Mouse (Mus musculus) forebrain, embryonic 16.5 days (tissue): ENCODE results near the gene Hist1h4j. TPM values are rescaled to one million over a fixed set of nuclear protein-coding genes. Genes with fewer than 3 reads are reported as not detected.
A peak's percentile ranks its signal among the peaks of the same experiment; 100 is the strongest.
"Not testable (repeated sequence)": the region's sequence is repeated elsewhere in the genome, so short reads cannot be mapped to it uniquely, and the experiment has no call there.

Source experiments
- ATAC-seq: fragments of 200-750 bp; cut with Nextera tagmentation; 2 replicates; pipeline ENCODE4 v1.8.0; 2017; ENCODE audit warnings: mild to moderate bottlenecking, moderate library complexity
- H3K27ac ChIP-seq: fragments of 300-500 bp; sonication (generic); 2 replicates; pipeline ENCODE4 v1.5.1; 2014; ENCODE audit warnings: low read length, control low read depth
- H3K27me3 ChIP-seq: fragments of 300-500 bp; sonication (generic); replicated peaks from 2 replicates; pipeline ENCODE4 v1.6.1; 2014; ENCODE audit warnings: low read length; ENCODE audit not compliant: control insufficient read depth, insufficient read depth
- H3K36me3 ChIP-seq: fragments of 300-500 bp; sonication (generic); 2 replicates; pipeline ENCODE4 v1.6.1; 2014; ENCODE audit not compliant: control insufficient read depth, insufficient read depth
- H3K4me1 ChIP-seq: fragments of 300-500 bp; sonication (generic); replicated peaks from 2 replicates; pipeline ENCODE4 v1.6.1; 2014; ENCODE audit warnings: low read length; ENCODE audit not compliant: control insufficient read depth, insufficient read depth
- H3K4me2 ChIP-seq: fragments of 300-500 bp; sonication (generic); 2 replicates; pipeline ENCODE4 v1.6.1; 2014; ENCODE audit warnings: mild to moderate bottlenecking, low read length, control low read depth
- H3K4me3 ChIP-seq: fragments of 300-500 bp; sonication (generic); replicated peaks from 2 replicates; pipeline ENCODE4 v1.5.1; 2014; ENCODE audit warnings: mild to moderate bottlenecking, low read length, control low read depth
- H3K9ac ChIP-seq: fragments of 300-500 bp; sonication (generic); replicated peaks from 2 replicates; pipeline ENCODE4 v1.6.1; 2014; ENCODE audit warnings: low read depth, low read length, control low read depth
- H3K9me3 ChIP-seq: fragments of 300-500 bp; sonication (generic); 2 replicates; pipeline ENCODE4 v1.6.1; 2016; ENCODE audit warnings: low read length; ENCODE audit not compliant: control insufficient read depth
- WGBS: fragments of 180-500 bp; shearing (Covaris S2); extraction: QIAGEN DNeasy Blood & Tissue Kit; methylation state at CpG from one replicate; pipeline ENCODE4 v1.1.7; 2014; 5-methylcytosine and 5-hydroxymethylcytosine counted together
- polyA plus RNA-seq: library from polyadenylated mRNA; unstranded; fragments of >200 nt; fragmentation: Nextera tagmentation; extraction: Ambion mirVana; gene quantifications from 2 replicates; pipeline ENCODE4 v1.2.1, GENCODE M21; 2015

The Hist1h4j gene
- polyA plus RNA-seq, 1 experiment from 2014 or later, result 1.2 TPM

GRCm38 (mm10) chr13:21715864-21716539 lies 18.9 kb upstream of the Hist1h4j start, which contains the start of the genes Hist1h2bl and Hist1h2ai:
Gene Hist1h2bl, minus strand, starts transcription at chr13:21716143.
Gene Hist1h2ai, plus strand, starts transcription at chr13:21716422.
- peak; percentile 94 for ATAC-seq

DNA sequence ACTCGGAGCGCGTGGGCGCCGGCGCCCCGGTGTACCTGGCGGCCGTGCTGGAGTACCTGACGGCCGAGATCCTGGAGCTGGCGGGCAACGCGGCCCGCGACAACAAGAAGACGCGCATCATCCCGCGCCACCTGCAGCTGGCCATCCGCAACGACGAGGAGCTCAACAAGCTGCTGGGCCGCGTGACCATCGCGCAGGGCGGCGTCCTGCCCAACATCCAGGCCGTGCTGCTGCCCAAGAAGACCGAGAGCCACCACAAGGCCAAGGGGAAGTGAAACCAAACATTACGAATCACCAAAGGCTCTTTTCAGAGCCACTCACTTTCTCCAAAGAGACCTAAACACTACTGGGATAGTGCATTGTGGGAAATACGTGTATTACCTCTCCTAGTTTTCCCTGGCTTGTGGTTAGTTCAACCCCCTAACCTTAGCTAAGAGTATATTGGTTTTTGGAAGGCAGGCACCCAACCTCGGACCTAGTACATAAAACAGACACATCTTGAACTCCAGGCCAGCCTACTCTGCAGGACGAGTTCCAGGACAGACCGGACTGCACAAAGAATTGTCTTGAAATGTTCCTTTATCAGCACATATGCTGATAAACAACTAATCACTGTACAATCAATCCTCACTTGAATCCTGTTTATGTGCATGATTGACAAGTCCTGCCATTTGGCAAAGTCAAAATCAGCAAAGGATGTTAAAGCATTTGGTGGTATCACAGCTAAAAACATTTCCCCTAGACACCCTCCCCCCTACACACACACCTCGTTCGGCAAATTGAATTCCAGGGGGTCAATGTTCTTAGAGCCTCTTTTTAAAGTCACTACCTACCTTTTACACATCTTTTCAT lies 18.1 kb upstream of the Hist1h4j start:
- H3K27me3 ChIP-seq, H3K36me3 ChIP-seq, H3K9me3 ChIP-seq: not testable (repeated sequence)
- ATAC-seq, result peak; percentile 1; the same call in 1 of the 2 replicates
- peak overlapping the region; percentile 54 for H3K4me3 ChIP-seq
- H3K9ac ChIP-seq, result peak overlapping the region; percentile 71
- H3K4me1 ChIP-seq, result peaks cover 25% of the 10 kb centered on the region
- under 1% methylated on average over 12 of the region's 38 CpGs for WGBS
- H3K27ac ChIP-seq, result peak overlapping the region; percentile 97
- peak overlapping the region; percentile 98 for H3K4me2 ChIP-seq

More at GRCm38 (mm10) chr13:21715864-21716539, 18.9 kb upstream of the Hist1h4j start, which contains the start of the genes Hist1h2bl and Hist1h2ai:
- not testable (repeated sequence) for H3K27me3 ChIP-seq, H3K36me3 ChIP-seq, H3K9me3 ChIP-seq
- H3K9ac ChIP-seq, result peak within 1 kb of the TSS; percentile 71
- H3K4me2 ChIP-seq, result peak within 1 kb of the TSS; percentile 98
- peak within 1 kb of the TSS; percentile 97 for H3K27ac ChIP-seq
- WGBS, result under 1% methylated on average over 25 of the region's 50 CpGs
- peaks cover 25% of the 10 kb centered on the region for H3K4me1 ChIP-seq
- peak within 1 kb of the TSS; percentile 54 for H3K4me3 ChIP-seq

DNA sequence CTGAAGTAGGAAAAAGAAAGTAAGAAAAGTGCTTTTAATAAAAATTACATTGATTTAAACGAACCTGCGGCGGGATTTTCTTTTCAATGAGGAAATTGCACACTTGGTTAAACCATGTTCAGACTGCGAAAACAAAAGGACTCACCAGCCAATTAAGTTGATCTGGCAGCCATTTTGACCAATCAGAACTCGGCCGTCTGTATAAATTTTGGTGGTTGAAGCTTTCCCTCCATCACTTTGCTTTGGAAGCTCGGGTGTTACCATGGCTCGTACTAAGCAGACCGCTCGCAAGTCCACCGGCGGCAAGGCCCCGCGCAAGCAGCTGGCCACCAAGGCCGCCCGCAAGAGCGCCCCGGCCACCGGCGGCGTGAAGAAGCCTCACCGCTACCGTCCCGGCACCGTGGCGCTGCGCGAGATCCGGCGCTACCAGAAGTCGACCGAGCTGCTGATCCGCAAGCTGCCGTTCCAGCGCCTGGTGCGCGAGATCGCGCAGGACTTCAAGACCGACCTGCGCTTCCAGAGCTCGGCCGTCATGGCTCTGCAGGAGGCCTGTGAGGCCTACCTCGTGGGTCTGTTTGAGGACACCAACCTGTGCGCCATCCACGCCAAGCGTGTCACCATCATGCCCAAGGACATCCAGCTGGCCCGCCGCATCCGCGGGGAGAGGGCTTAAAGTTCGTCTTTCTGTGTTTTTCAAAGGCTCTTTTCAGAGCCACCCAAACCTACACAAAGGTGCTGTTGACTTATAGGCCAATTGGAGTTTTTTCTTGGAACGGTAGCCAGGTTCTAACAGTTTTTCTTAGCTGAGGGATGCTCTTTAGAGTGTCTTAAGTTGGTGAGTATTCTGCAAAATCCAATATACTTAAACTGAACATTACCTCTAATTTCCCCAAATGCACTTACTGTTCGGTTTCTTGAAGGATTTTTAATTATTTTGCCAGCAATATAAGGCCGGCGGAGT lies 17.2 kb upstream of the Hist1h4j start, which contains the start of gene Hist1h3h:
Gene Hist1h3h, plus strand, starts transcription at position 263 of the 961 bp plus-strand sequence.
- ATAC-seq, result peak; percentile 43
- peaks cover 29% of the 10 kb centered on the region for H3K4me1 ChIP-seq
- H3K4me3 ChIP-seq, result peak within 1 kb of the TSS; percentile 54
- peak within 1 kb of the TSS; percentile 97 for H3K27ac ChIP-seq
- H3K4me2 ChIP-seq, result peak within 1 kb of the TSS; percentile 98
- not testable (repeated sequence) for H3K27me3 ChIP-seq, H3K36me3 ChIP-seq, H3K9me3 ChIP-seq
- H3K9ac ChIP-seq, result peak within 1 kb of the TSS; percentile 71
- under 1% methylated on average over 25 of the region's 56 CpGs for WGBS

DNA sequence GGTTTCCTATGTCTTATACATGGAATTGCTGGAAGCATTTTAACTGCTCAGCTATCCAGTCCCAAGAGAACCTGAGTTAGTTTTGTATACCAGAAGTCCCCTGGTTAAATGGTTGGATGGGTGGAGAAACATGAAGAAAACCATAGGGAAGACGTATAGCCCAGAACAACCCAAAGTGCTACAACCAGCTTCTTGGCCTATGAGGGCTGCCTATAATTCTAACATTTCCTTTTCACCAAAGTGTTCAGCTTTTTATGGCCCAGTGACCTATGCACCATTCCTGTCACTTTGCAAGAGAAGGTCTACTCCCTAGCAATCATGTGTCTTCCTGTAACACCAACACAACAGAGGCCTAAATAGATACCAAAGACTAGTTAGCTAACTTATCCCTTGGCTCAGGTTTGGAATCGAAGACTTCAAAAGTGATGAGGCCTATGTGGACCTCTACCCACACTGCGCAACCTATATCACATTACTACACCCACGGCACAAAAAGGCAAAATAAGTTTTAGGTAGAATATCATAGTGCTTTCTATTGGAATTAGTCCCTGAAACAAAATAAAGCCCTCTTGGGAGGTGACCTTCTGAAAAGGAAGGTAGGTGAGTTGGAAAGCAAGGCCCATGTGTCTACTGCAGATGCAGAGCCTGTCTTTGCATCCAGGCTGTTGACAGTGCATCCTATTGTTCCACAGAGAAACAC lies 16.3 kb upstream of the Hist1h4j start:
- H3K27me3 ChIP-seq, result no peaks in the 10 kb centered on the region
- peak overlapping the region; percentile 54 for H3K4me3 ChIP-seq
- H3K9me3 ChIP-seq, result no peaks in the 10 kb centered on the region
- ATAC-seq, result no peak
- 45% methylated on average over 4 of the region's 4 CpGs for WGBS
- H3K36me3 ChIP-seq, result no peaks in the 10 kb centered on the region
- peak overlapping the region; percentile 61 for H3K9ac ChIP-seq
- peaks cover 31% of the 10 kb centered on the region for H3K4me1 ChIP-seq
- H3K4me2 ChIP-seq, result peak overlapping the region; percentile 83
- H3K27ac ChIP-seq, result peak overlapping the region; percentile 78

DNA sequence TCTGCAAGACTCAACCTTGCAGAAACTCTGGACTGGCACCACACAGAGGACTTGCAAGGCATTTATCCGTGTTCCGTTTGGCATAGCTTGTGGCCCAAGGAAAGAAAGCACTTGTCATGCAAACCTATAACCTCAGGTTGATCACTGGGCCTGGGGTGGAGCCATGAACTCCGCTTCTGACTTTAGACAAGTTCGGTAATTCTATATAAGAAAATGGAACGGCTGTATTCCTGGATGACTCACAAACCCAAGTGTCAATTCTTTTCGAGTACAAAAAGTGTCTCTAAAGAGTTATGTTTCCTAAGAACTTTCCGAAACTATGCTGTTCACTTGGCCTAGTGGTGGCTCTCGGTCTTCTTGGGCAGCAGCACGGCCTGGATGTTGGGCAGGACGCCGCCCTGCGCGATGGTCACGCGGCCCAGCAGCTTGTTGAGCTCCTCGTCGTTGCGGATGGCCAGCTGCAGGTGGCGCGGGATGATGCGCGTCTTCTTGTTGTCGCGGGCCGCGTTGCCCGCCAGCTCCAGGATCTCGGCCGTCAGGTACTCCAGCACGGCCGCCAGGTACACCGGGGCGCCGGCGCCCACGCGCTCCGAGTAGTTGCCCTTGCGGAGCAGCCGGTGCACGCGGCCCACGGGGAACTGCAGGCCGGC lies 13.6 kb upstream of the Hist1h4j start:
- WGBS, result 2% methylated on average over 19 of the region's 44 CpGs
- not testable (repeated sequence) for H3K27me3 ChIP-seq, H3K9me3 ChIP-seq, ATAC-seq, H3K36me3 ChIP-seq
- Histone ChIP-seq H3K27ac (peak overlapping the region; percentile 81), H3K4me1 (peaks cover 23% of the 10 kb centered on the region), H3K9ac (peak overlapping the region; percentile 44; the same call in 1 of the 2 replicates), H3K4me2 (peak overlapping the region; percentile 58), H3K4me3 (peak overlapping the region; percentile 49)

GRCm38 (mm10) chr13:21721757-21722372 lies 13.0 kb upstream of the Hist1h4j start, which contains the start of gene Hist1h2bm:
Gene Hist1h2bm, plus strand, starts transcription at chr13:21722044.
- not testable (repeated sequence) for H3K36me3 ChIP-seq, H3K27me3 ChIP-seq, H3K9me3 ChIP-seq
- Histone ChIP-seq H3K27ac (peak within 1 kb of the TSS; percentile 83), H3K4me1 (peaks cover 23% of the 10 kb centered on the region), H3K4me3 (peak within 1 kb of the TSS; percentile 49), H3K9ac (peak within 1 kb of the TSS; percentile 53), H3K4me2 (peak within 1 kb of the TSS; percentile 63)
- 0% methylated on average over 37 of the region's 37 CpGs for WGBS
- ATAC-seq, result peak; percentile 97

GRCm38 (mm10) chr13:21722373-21722925 lies 12.4 kb upstream of the Hist1h4j start:
- no peaks in the 10 kb centered on the region for H3K36me3 ChIP-seq
- H3K9me3 ChIP-seq, result no peaks in the 10 kb centered on the region
- peak overlapping the region; percentile 53 for H3K9ac ChIP-seq
- peak overlapping the region; percentile 63 for H3K4me2 ChIP-seq
- peak; percentile 32 for ATAC-seq
- H3K4me3 ChIP-seq, result peak overlapping the region; percentile 49
- no peaks in the 10 kb centered on the region for H3K27me3 ChIP-seq
- WGBS, result 1% methylated on average over 11 of the region's 11 CpGs
- peaks cover 23% of the 10 kb centered on the region for H3K4me1 ChIP-seq
- peak overlapping the region; percentile 83 for H3K27ac ChIP-seq
